Mouse (Mus musculus): ENCODE data around the gene Olfr623. TPM values are rescaled to one million over a fixed set of nuclear protein-coding genes. Genes with fewer than 3 reads are reported as not detected.

Gene Olfr623
- polyA plus RNA-seq (2012; rRNA removed) = not detected in 2 replicates

DNA sequence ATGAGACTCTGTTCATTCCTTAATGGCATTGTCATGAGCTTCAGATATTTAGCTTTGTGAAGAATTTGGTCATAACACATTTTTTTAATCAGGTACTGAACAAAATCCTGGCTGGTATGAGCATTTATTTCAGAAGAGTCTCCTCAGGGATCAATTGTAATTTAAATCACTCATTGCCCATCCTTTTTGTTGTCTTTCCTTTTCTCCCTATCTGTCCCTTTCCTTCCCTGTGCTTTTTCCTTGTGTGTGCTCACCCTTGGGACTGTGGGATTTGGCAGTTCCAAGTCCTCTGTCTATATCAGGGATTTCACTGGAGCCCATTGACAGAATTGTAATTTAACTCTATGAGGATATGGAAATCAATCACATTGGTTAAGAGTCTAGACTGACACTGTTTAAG is at the start of gene Olfr623:
Gene Olfr623 (minus strand): TSS at position 101 of the 400 bp plus-strand sequence.

DNA sequence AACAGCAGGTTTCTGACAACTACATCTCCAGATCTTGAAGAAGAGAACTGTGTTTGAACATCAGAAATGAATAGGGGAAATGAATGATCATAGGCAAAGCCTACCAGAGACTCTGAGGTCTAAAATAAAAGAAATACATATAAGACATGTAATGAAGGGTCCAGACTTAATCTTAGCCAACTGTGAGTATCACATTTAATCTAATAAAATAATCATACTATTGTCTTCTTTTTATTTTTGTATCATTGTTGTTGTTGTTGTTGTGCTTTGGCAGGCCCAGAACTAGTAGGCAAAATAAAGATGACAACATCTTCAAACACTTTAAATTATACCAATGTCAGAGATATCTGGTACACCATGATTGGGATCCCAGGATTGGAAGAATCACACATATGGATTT is 18.9 kb upstream of the Olfr623 start, which contains the start of gene Olfr625-ps1:
Gene Olfr625-ps1 (plus strand): TSS at position 301 of the 400 bp plus-strand sequence.

DNA sequence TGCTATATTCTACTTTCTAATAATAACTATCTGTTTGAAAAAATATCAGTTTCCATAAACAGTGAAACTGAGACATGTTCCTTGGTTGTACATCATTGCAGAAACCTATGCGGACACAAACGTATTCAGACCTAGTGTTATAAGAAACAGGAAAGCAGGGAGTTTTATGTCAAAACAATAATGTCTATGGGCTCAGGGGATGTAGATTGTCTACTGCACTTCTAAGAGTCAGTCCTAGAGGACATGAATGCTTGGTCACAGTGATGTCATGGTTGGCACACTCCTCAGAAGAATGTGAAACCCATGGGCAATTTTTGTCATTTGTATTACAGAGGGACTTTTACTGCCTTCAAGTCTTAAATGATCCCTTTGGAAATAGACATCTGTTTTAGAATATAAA is 7.6 kb upstream of the Olfr623 start, which contains the start of gene Olfr624:
Gene Olfr624 (minus strand): TSS at position 101 of the 400 bp plus-strand sequence.

DNA sequence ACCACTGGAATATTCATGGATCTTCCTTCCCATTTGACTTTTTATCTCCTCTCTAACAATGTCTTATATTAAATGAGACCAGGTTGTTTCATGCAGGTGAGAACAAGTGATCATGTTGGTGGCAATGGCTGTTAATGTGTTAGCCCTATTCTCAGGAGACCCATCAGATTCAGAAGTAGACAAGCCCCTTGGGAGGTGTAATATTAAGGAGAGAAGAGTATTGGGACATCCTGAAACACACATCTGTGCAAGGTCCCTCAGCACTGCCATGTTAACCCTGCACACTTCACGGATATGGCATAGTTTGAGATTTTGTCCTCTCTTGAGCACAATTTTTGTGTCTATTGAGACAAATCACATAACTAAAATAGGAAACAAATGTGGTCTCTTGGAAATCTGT is 20.9 kb downstream of the Olfr623 start, which contains the start of gene Olfr622:
Gene Olfr622 (minus strand): TSS at position 101 of the 400 bp plus-strand sequence.

DNA sequence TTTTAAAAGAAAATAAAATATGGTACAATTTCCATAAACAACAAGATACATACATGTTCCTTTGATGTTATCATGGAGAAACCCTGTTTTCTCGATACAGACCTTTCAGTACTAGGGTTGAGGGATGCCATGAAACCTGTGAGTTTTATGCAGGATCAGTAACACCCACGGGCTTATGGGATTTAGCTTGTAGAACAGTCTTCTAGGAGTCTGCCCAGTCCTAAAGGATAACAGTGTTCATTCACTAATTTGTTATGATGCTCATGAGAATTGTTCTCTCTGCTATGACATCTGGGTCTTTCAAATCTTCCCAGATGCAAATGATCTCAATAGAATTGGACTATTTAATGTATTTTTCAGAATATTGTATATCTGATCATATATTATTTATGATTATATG is 51.1 kb downstream of the Olfr623 start, which contains the start of gene Olfr620:
Gene Olfr620 (minus strand): TSS at position 101 of the 400 bp plus-strand sequence.

Other genes starting within 250 kb of the Olfr623 start
- not detected in 2 replicates for gene Usp17lc, start 248.6 kb downstream of the Olfr623 start, polyA plus RNA-seq (2012; rRNA removed)
- not detected in 2 replicates for gene Olfr605, start 218.3 kb downstream of the Olfr623 start, polyA plus RNA-seq (2012; rRNA removed)
- gene Olfr606, start 214.7 kb downstream of the Olfr623 start, polyA plus RNA-seq (2012; rRNA removed) = not detected in 2 replicates
- not detected in 2 replicates for gene Olfr607, start 199.5 kb downstream of the Olfr623 start, polyA plus RNA-seq (2012; rRNA removed)
- gene Olfr608, start 193.8 kb downstream of the Olfr623 start, polyA plus RNA-seq (2012; rRNA removed) = not detected in 2 replicates
- not detected in 2 replicates for gene Olfr609, start 165.6 kb downstream of the Olfr623 start, polyA plus RNA-seq (2012; rRNA removed)
- not detected in 2 replicates for gene Olfr610, start 151.6 kb downstream of the Olfr623 start, polyA plus RNA-seq (2012; rRNA removed)
- not detected in 2 replicates for gene Olfr611, start 142.9 kb downstream of the Olfr623 start, polyA plus RNA-seq (2012; rRNA removed)
- gene Olfr612, start 121.0 kb downstream of the Olfr623 start, polyA plus RNA-seq (2012; rRNA removed) = not detected in 2 replicates
- gene Olfr613, start 115.6 kb downstream of the Olfr623 start, polyA plus RNA-seq (2012; rRNA removed) = not detected in 2 replicates
- not detected in 2 replicates for gene Olfr615, start 107.6 kb downstream of the Olfr623 start, polyA plus RNA-seq (2012; rRNA removed)
- gene Olfr616, start 94.6 kb downstream of the Olfr623 start, polyA plus RNA-seq (2012; rRNA removed) = not detected in 2 replicates
- not detected in 2 replicates for gene Olfr617, start 90.6 kb downstream of the Olfr623 start, polyA plus RNA-seq (2012; rRNA removed)
- 0.02 TPM in 2 replicates for gene Olfr618, start 73.6 kb downstream of the Olfr623 start, polyA plus RNA-seq (2012; rRNA removed)
- not detected in 2 replicates for gene Olfr619, start 63.1 kb downstream of the Olfr623 start, polyA plus RNA-seq (2012; rRNA removed)
- not detected in 2 replicates for gene Olfr620, start 51.2 kb downstream of the Olfr623 start, polyA plus RNA-seq (2012; rRNA removed)
- gene Olfr622, start 21.0 kb downstream of the Olfr623 start, polyA plus RNA-seq (2012; rRNA removed) = not detected in 2 replicates
- 0.04 TPM in 2 replicates for gene Olfr624, start 7.5 kb upstream of the Olfr623 start, polyA plus RNA-seq (2012; rRNA removed)
- not detected in 2 replicates for gene Olfr625-ps1, start 19.0 kb upstream of the Olfr623 start, polyA plus RNA-seq (2012; rRNA removed)
- gene Olfr243, start 51.0 kb upstream of the Olfr623 start, polyA plus RNA-seq (2012; rRNA removed) = not detected in 2 replicates
- gene Olfr628, start 66.7 kb upstream of the Olfr623 start, polyA plus RNA-seq (2012; rRNA removed) = not detected in 2 replicates
- not detected in 2 replicates for gene Olfr629, start 81.2 kb upstream of the Olfr623 start, polyA plus RNA-seq (2012; rRNA removed)
- gene Olfr630, start 93.6 kb upstream of the Olfr623 start, polyA plus RNA-seq (2012; rRNA removed) = not detected in 2 replicates
- not detected in 2 replicates for gene Olfr69, start 107.9 kb upstream of the Olfr623 start, polyA plus RNA-seq (2012; rRNA removed)
- gene Olfr68, start 116.0 kb upstream of the Olfr623 start, polyA plus RNA-seq (2012; rRNA removed) = not detected in 2 replicates
- not detected in 2 replicates for gene Olfr67, start 128.1 kb upstream of the Olfr623 start, polyA plus RNA-seq (2012; rRNA removed)
- 1,727 and 2,114 TPM in 2 replicates for gene Hbb-bt, start 150.3 kb upstream of the Olfr623 start, polyA plus RNA-seq (2012; rRNA removed)
- gene Hbb-bs, start 164.4 kb upstream of the Olfr623 start, polyA plus RNA-seq (2012; rRNA removed) = 1,278 and 2,335 TPM in 2 replicates
- gene Hbb-bh2, start 176.8 kb upstream of the Olfr623 start, polyA plus RNA-seq (2012; rRNA removed) = 0.40 TPM in 1 of 2 replicates, not detected in the other
- 1,953 and 3,124 TPM in 2 replicates for gene Hbb-bh1, start 179.5 kb upstream of the Olfr623 start, polyA plus RNA-seq (2012; rRNA removed)
- gene Hbb-y, start 189.5 kb upstream of the Olfr623 start, polyA plus RNA-seq (2012; rRNA removed) = 10,518 and 17,284 TPM in 2 replicates
- not detected in 2 replicates for gene Olfr66, start 222.6 kb upstream of the Olfr623 start, polyA plus RNA-seq (2012; rRNA removed)
- not detected in 2 replicates for gene Olfr64, start 230.8 kb upstream of the Olfr623 start, polyA plus RNA-seq (2012; rRNA removed)
- gene Olfr65, start 239.8 kb upstream of the Olfr623 start, polyA plus RNA-seq (2012; rRNA removed) = not detected in 2 replicates